Mouse (Mus musculus): Measurements from ENCODE around the gene Slc9a8. TPM values are rescaled to one million over a fixed set of nuclear protein-coding genes. Genes with fewer than 3 reads are reported as not detected.

Slc9a8 gene
- total and polyA plus RNA-seq, 3 experiments: 21.7 to 26.1 (median 23.6) TPM

- TF ChIP-seq CTCF (IDR thresholded peaks at IDR 0.05) (0 out of 2 replicates have a peak, but pooled peaks have one; percentile 14), POLR2A (IDR thresholded peaks at IDR 0.05; ENCODE audit: insufficient read depth, low read depth, low read length) (peak; percentile 45; the same call in 1 of the 2 replicates), EP300 (IDR thresholded peaks at IDR 0.05; ENCODE audit: insufficient read depth, low read depth, low read length) (peak; percentile 35; the same call in 1 of the 2 replicates)
- Histone ChIP-seq H3K4me3 (no peak overlapping the region), H3K36me3 (ENCODE audit: control insufficient read depth, insufficient read depth, low read length) (no peaks in the 10 kb centered on the region), H3K4me1 (ENCODE audit: control insufficient read depth, insufficient read depth, low read length) (peaks cover 14% of the 10 kb centered on the region), H3K79me2 (replicated peaks; ENCODE audit: control insufficient read depth, insufficient read depth, low read length) (no peaks in the 10 kb centered on the region), H3K27ac (peak overlapping the region; percentile 65), H3K9ac (ENCODE audit: low read depth, low read length) (no peak overlapping the region), H3K27me3 (ENCODE audit: control insufficient read depth, insufficient read depth, low read length) (no peaks in the 10 kb centered on the region)
- intact Hi-C loops (cut with DNase I): no loop called here
- WGBS: 46% methylated on average over 8 of the region's 8 CpGs
- peak; percentile 55 to 70 for DNase-seq
Observed at GRCm38 (mm10) chr2:167376160-167376564, 45.4 kb upstream of the Slc9a8 start.

DNA sequence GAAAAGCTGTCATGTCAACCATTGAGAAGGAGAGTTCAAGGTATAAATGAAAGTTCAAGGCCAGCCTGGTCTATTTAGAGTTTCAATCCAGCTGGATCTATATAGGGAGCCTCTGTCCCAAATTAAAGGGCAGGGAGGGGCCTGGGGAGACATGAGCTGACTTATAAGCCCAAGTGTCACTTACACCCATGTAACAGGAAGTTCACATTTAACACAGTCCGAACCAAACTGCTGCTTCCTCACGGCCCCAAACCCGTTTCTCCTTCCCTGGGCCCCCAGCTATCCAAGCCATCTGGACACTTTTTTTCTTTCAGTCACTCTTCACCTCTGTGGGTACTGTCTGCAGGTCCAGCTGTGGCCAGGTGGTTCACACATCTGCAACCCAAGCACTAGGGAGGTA is 43.8 kb upstream of the Slc9a8 start:
- Histone ChIP-seq H3K9ac (ENCODE audit: low read depth, low read length) (no peak overlapping the region), H3K27ac (no peak overlapping the region), H3K79me2 (replicated peaks; ENCODE audit: control insufficient read depth, insufficient read depth, low read length) (no peaks in the 10 kb centered on the region), H3K27me3 (ENCODE audit: control insufficient read depth, insufficient read depth, low read length) (no peaks in the 10 kb centered on the region), H3K4me3 (no peak overlapping the region), H3K4me1 (ENCODE audit: control insufficient read depth, insufficient read depth, low read length) (peaks cover 14% of the 10 kb centered on the region), H3K36me3 (ENCODE audit: control insufficient read depth, insufficient read depth, low read length) (no peaks in the 10 kb centered on the region)
- no peak for TF ChIP-seq POLR2A (IDR thresholded peaks at IDR 0.05; ENCODE audit: insufficient read depth, low read depth, low read length)
- no peak for TF ChIP-seq CTCF (IDR thresholded peaks at IDR 0.05)
- no peak for TF ChIP-seq EP300 (IDR thresholded peaks at IDR 0.05; ENCODE audit: insufficient read depth, low read depth, low read length)
- no peak for DNase-seq
- 56% methylated on average over 3 of the region's 3 CpGs for WGBS
- intact Hi-C loops (cut with DNase I): no loop called here

DNA sequence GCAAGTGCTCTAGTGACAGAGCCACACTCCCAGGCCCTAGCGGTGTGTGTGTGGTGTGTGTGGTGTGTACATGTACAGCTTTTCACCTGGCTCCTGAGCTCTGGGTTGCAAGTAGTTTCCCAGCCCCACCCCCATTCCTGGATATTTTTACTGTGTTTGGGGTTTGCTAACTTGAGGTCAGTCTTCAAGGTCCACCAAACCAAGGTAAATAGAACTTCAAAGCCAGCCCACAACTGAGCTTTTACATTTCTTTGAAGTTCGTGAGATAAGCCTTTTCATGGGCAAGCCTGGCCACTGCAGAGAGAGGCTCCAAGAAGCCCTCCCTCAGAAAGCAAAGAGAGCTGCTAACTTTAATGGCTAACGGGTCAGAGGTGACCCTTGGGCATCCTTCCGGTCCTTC is 42.5 kb upstream of the Slc9a8 start:
- Histone ChIP-seq H3K27me3 (ENCODE audit: control insufficient read depth, insufficient read depth, low read length) (no peaks in the 10 kb centered on the region), H3K27ac (no peak overlapping the region), H3K36me3 (ENCODE audit: control insufficient read depth, insufficient read depth, low read length) (no peaks in the 10 kb centered on the region), H3K4me1 (ENCODE audit: control insufficient read depth, insufficient read depth, low read length) (peaks cover 9% of the 10 kb centered on the region), H3K9ac (ENCODE audit: low read depth, low read length) (no peak overlapping the region), H3K79me2 (replicated peaks; ENCODE audit: control insufficient read depth, insufficient read depth, low read length) (no peaks in the 10 kb centered on the region), H3K4me3 (no peak overlapping the region)
- 83% methylated on average over 4 of the region's 4 CpGs for WGBS
- intact Hi-C loops (cut with DNase I): no loop called here
- TF ChIP-seq POLR2A (IDR thresholded peaks at IDR 0.05; ENCODE audit: insufficient read depth, low read depth, low read length): no peak
- TF ChIP-seq EP300 (IDR thresholded peaks at IDR 0.05; ENCODE audit: insufficient read depth, low read depth, low read length): no peak
- no peak for TF ChIP-seq CTCF (IDR thresholded peaks at IDR 0.05)
- DNase-seq: no peak

GRCm38 (mm10) chr2:167380615-167381285 is 40.8 kb upstream of the Slc9a8 start:
- TF ChIP-seq POLR2A (IDR thresholded peaks at IDR 0.05; ENCODE audit: insufficient read depth, low read depth, low read length): no peak
- TF ChIP-seq CTCF (IDR thresholded peaks at IDR 0.05): no peak
- no peak for TF ChIP-seq EP300 (IDR thresholded peaks at IDR 0.05; ENCODE audit: insufficient read depth, low read depth, low read length)
- WGBS: 47% methylated on average over 7 of the region's 7 CpGs

DNA sequence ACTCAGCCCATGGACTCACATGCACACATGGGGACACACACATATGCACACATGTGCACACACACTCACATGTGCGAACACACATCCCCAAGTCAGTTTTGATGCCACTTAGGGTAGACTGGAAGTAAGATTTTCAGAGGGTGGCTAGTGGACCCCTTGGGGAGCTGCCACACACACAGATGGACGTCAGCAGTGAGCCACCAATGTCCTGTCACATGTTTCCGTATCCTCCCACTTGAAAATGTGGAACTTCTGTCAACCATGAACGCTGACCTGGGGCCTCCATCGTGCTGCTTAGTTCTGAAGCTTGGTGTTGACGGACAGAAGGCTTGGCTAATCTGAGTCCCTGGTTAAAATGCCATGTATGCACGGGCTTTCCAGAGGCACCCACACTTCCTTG is 39.9 kb upstream of the Slc9a8 start:
- intact Hi-C loops (cut with DNase I): no loop called here
- DNase-seq: peak in 1 of 2 experiments; percentile 34
- peaks cover 9% of the 10 kb centered on the region for H3K4me1 ChIP-seq (ENCODE audit: control insufficient read depth, insufficient read depth, low read length)
- no peaks in the 10 kb centered on the region for H3K27me3 ChIP-seq (ENCODE audit: control insufficient read depth, insufficient read depth, low read length)
- H3K79me2 ChIP-seq (replicated peaks; ENCODE audit: control insufficient read depth, insufficient read depth, low read length): no peaks in the 10 kb centered on the region
- H3K4me3 ChIP-seq: no peak overlapping the region
- H3K9ac ChIP-seq (ENCODE audit: low read depth, low read length): no peak overlapping the region
- no peak for TF ChIP-seq CTCF (IDR thresholded peaks at IDR 0.05)
- TF ChIP-seq POLR2A (IDR thresholded peaks at IDR 0.05; ENCODE audit: insufficient read depth, low read depth, low read length): no peak
- TF ChIP-seq EP300 (IDR thresholded peaks at IDR 0.05; ENCODE audit: insufficient read depth, low read depth, low read length): no peak
- no peak overlapping the region for H3K27ac ChIP-seq
- no peaks in the 10 kb centered on the region for H3K36me3 ChIP-seq (ENCODE audit: control insufficient read depth, insufficient read depth, low read length)
- WGBS: 80% methylated on average over 7 of the region's 7 CpGs

More at GRCm38 (mm10) chr2:167380615-167381285, 40.8 kb upstream of the Slc9a8 start:
- DNase-seq: no peak
- Histone ChIP-seq H3K4me3 (no peak overlapping the region), H3K27me3 (ENCODE audit: control insufficient read depth, insufficient read depth, low read length) (no peaks in the 10 kb centered on the region), H3K4me1 (ENCODE audit: control insufficient read depth, insufficient read depth, low read length) (peaks cover 9% of the 10 kb centered on the region), H3K9ac (ENCODE audit: low read depth, low read length) (no peak overlapping the region), H3K27ac (no peak overlapping the region), H3K36me3 (ENCODE audit: control insufficient read depth, insufficient read depth, low read length) (no peaks in the 10 kb centered on the region), H3K79me2 (replicated peaks; ENCODE audit: control insufficient read depth, insufficient read depth, low read length) (no peaks in the 10 kb centered on the region)
- intact Hi-C loops (cut with DNase I): no loop called here

- no peaks in the 10 kb centered on the region for H3K27me3 ChIP-seq (ENCODE audit: control insufficient read depth, insufficient read depth, low read length)
- intact Hi-C loops (cut with DNase I): no loop called here
- WGBS: 93% methylated on average over 7 of the region's 7 CpGs
- no peak overlapping the region for H3K4me3 ChIP-seq
- H3K9ac ChIP-seq (ENCODE audit: low read depth, low read length): no peak overlapping the region
- no peak for DNase-seq
- H3K36me3 ChIP-seq (ENCODE audit: control insufficient read depth, insufficient read depth, low read length): no peaks in the 10 kb centered on the region
- TF ChIP-seq CTCF (IDR thresholded peaks at IDR 0.05) (no peak), EP300 (IDR thresholded peaks at IDR 0.05; ENCODE audit: insufficient read depth, low read depth, low read length) (no peak), POLR2A (IDR thresholded peaks at IDR 0.05; ENCODE audit: insufficient read depth, low read depth, low read length) (no peak)
- H3K4me1 ChIP-seq (ENCODE audit: control insufficient read depth, insufficient read depth, low read length): peaks cover 9% of the 10 kb centered on the region
- no peaks in the 10 kb centered on the region for H3K79me2 ChIP-seq (replicated peaks; ENCODE audit: control insufficient read depth, insufficient read depth, low read length)
- H3K27ac ChIP-seq: no peak overlapping the region
Observed at GRCm38 (mm10) chr2:167382389-167382788, 39.1 kb upstream of the Slc9a8 start.

Data from heart, adult 2 months (tissue).